Mouse (Mus musculus): ENCODE measurements at regions not wholly inside any gene's neighbourhood (a gene's known extent, or its start where the extent isn't known, plus 50 kb on each side); places are given as distances from the start of the nearest gene placed in this dataset.

DNA sequence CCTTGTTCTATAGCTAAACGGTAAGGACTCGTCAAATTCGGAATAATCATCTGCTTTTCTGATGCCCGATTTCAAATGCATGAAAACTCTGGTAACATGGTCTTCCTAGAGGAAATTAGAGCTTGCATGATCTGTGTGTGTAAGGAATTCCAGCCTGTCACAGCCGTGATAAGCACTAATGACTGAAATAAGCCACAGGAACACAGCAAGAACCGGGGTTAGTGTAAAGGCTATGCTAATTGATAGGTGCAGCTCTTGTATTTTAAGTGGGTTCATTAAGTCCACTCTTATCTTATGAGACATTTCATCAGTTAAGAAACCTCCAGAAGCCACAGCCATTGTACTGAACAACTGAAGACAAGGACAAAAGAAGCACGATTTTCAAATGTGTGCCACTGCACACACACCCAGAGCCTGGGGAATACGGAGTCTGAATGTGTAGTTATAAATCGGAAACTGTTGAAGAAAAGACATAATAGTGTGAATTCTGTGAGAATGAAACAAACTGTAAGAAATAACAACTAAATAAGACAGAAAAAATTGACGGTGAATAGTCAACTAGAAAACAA, 351.5 kb upstream of the Fat3 start:
- H3K4me1 ChIP-seq (replicated peaks; ENCODE audit: control insufficient read depth, insufficient read depth, low read length), result no peaks in the 10 kb centered on the region
- H3K4me2 ChIP-seq (replicated peaks), result no peak overlapping the region
- H3K27ac ChIP-seq, result no peak overlapping the region
- H3K9ac ChIP-seq, result no peak overlapping the region
- no peaks in the 10 kb centered on the region for H3K36me3 ChIP-seq (replicated peaks; ENCODE audit: control insufficient read depth, insufficient read depth)
- H3K27me3 ChIP-seq (ENCODE audit: control insufficient read depth, insufficient read depth, low read length), result no peaks in the 10 kb centered on the region
- H3K4me3 ChIP-seq (replicated peaks; ENCODE audit: low read length), result no peak overlapping the region
- ATAC-seq (ENCODE audit: low FRiP score) (no peak), DNase-seq (ENCODE audit: low spot score) (no peak)
- WGBS, result 76% methylated on average over 10 of the region's 10 CpGs
- H3K9me3 ChIP-seq (ENCODE audit: control insufficient read depth, low read length), result no peaks in the 10 kb centered on the region

DNA sequence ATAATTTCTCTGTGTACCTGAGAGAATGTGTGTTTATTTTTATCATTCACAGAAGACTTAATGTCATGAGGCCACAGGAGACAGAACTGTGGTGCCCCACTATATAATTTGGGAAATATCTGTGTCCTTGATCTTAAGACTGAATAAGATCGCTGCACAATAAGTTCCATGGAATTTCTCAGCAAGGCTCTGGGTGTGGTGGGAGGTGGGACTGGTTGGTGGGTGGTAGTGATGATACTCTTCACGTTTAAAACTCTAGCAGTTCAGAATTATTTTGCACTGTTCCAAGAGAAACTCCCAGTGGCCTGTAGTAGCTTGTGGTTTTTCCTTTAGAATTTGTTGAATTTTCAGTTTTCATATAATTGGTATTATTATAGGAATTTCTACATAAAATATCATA, 307.4 kb upstream of the Fat3 start:
- DNase-seq (ENCODE audit: low spot score), result no peak
- Histone ChIP-seq H3K4me1 (replicated peaks; ENCODE audit: control insufficient read depth, insufficient read depth, low read length) (no peaks in the 10 kb centered on the region), H3K36me3 (replicated peaks; ENCODE audit: control insufficient read depth, insufficient read depth) (no peaks in the 10 kb centered on the region), H3K9ac (no peak overlapping the region), H3K9me3 (ENCODE audit: control insufficient read depth, low read length) (no peaks in the 10 kb centered on the region), H3K4me2 (replicated peaks) (no peak overlapping the region), H3K4me3 (replicated peaks; ENCODE audit: low read length) (no peak overlapping the region), H3K27me3 (ENCODE audit: control insufficient read depth, insufficient read depth, low read length) (no peaks in the 10 kb centered on the region), H3K27ac (no peak overlapping the region)
- ATAC-seq (ENCODE audit: low FRiP score), result no peak
- 83% methylated on average over 2 of the region's 2 CpGs for WGBS

DNA sequence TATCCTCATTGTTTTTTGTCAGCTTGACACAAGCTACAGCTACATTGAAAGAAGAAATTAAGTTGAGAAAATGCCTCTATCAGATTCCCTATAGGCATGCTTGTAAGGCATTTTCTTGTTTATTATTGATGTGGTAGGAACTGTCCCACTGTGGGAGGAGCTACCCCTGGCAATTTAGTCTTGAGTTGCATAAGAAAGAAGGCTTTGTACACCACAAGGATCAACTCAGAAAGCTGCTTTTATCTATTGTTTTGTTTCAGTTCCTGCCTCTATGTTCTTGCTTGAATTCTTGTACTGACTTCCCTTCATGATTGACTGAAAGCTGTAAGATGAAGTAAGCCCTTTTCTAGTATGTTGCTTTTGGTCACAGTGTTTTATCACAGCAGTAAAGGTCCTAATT, 271.8 kb upstream of the Fat3 start:
- Histone ChIP-seq H3K4me1 (replicated peaks; ENCODE audit: control insufficient read depth, insufficient read depth, low read length) (no peaks in the 10 kb centered on the region), H3K27ac (no peak overlapping the region), H3K4me3 (replicated peaks; ENCODE audit: low read length) (no peak overlapping the region), H3K9me3 (ENCODE audit: control insufficient read depth, low read length) (no peaks in the 10 kb centered on the region), H3K9ac (no peak overlapping the region), H3K27me3 (ENCODE audit: control insufficient read depth, insufficient read depth, low read length) (no peaks in the 10 kb centered on the region), H3K36me3 (replicated peaks; ENCODE audit: control insufficient read depth, insufficient read depth) (no peaks in the 10 kb centered on the region), H3K4me2 (replicated peaks) (no peak overlapping the region)
- ATAC-seq (ENCODE audit: low FRiP score) (no peak), DNase-seq (ENCODE audit: low spot score) (no peak)

- no peak for ATAC-seq (ENCODE audit: low FRiP score)
- no peak overlapping the region for H3K4me2 ChIP-seq (replicated peaks)
- H3K27ac ChIP-seq, result no peak overlapping the region
- no peaks in the 10 kb centered on the region for H3K27me3 ChIP-seq (ENCODE audit: control insufficient read depth, insufficient read depth, low read length)
- H3K4me1 ChIP-seq (replicated peaks; ENCODE audit: control insufficient read depth, insufficient read depth, low read length), result no peaks in the 10 kb centered on the region
- H3K9me3 ChIP-seq (ENCODE audit: control insufficient read depth, low read length), result no peaks in the 10 kb centered on the region
- no peak overlapping the region for H3K9ac ChIP-seq
- WGBS, result 93% methylated on average over 2 of the region's 2 CpGs
- no peaks in the 10 kb centered on the region for H3K36me3 ChIP-seq (replicated peaks; ENCODE audit: control insufficient read depth, insufficient read depth)
- no peak overlapping the region for H3K4me3 ChIP-seq (replicated peaks; ENCODE audit: low read length)
- no peak for DNase-seq (ENCODE audit: low spot score)
These were observed 226.6 kb upstream of the Fat3 start for GRCm38 (mm10) chr9:16727653-16728052.

- no peaks in the 10 kb centered on the region for H3K4me1 ChIP-seq (replicated peaks; ENCODE audit: control insufficient read depth, insufficient read depth, low read length)
- no peak overlapping the region for H3K9ac ChIP-seq
- H3K27me3 ChIP-seq (ENCODE audit: control insufficient read depth, insufficient read depth, low read length), result no peaks in the 10 kb centered on the region
- H3K9me3 ChIP-seq (ENCODE audit: control insufficient read depth, low read length), result no peaks in the 10 kb centered on the region
- DNase-seq (ENCODE audit: low spot score) (no peak), ATAC-seq (ENCODE audit: low FRiP score) (no peak)
- no peak overlapping the region for H3K4me2 ChIP-seq (replicated peaks)
- H3K4me3 ChIP-seq (replicated peaks; ENCODE audit: low read length), result no peak overlapping the region
- WGBS, result 91% methylated on average over 3 of the region's 3 CpGs
- H3K27ac ChIP-seq, result no peak overlapping the region
- no peaks in the 10 kb centered on the region for H3K36me3 ChIP-seq (replicated peaks; ENCODE audit: control insufficient read depth, insufficient read depth)
These were observed 201.3 kb upstream of the Fat3 start for GRCm38 (mm10) chr9:16702431-16702830.

GRCm38 (mm10) chr9:16661527-16661926, 160.4 kb upstream of the Fat3 start:
- Histone ChIP-seq H3K9ac (no peak overlapping the region), H3K4me2 (replicated peaks) (no peak overlapping the region), H3K4me3 (replicated peaks; ENCODE audit: low read length) (no peak overlapping the region), H3K9me3 (ENCODE audit: control insufficient read depth, low read length) (no peaks in the 10 kb centered on the region), H3K36me3 (replicated peaks; ENCODE audit: control insufficient read depth, insufficient read depth) (no peaks in the 10 kb centered on the region), H3K4me1 (replicated peaks; ENCODE audit: control insufficient read depth, insufficient read depth, low read length) (no peaks in the 10 kb centered on the region), H3K27ac (no peak overlapping the region), H3K27me3 (ENCODE audit: control insufficient read depth, insufficient read depth, low read length) (no peaks in the 10 kb centered on the region)
- no peak for DNase-seq (ENCODE audit: low spot score)
- WGBS, result 68% methylated on average over 2 of the region's 2 CpGs
- ATAC-seq (ENCODE audit: low FRiP score), result no peak

DNA sequence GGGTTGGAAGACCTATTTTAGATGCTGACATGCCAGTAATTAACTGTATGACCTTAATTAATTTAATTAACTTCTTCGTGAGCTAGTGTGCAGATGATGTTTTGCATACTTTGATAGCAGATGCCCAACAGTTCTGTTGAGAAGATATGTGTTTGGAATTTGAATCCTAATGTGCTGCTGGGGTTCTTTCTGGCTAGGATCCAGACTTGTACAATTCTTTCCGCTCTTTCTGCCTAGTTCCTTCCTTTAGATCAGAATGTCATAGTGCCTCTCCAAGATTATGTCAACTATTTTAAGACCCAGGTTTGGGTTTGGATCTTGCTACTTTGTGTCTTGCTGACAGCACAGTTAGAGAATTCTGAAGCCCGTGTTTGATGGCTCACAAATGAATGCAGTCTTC, 159.9 kb upstream of the Fat3 start:
- H3K4me1 ChIP-seq (replicated peaks; ENCODE audit: control insufficient read depth, insufficient read depth, low read length), result no peaks in the 10 kb centered on the region
- no peak overlapping the region for H3K9ac ChIP-seq
- WGBS, result 49% methylated on average over 3 of the region's 3 CpGs
- DNase-seq (ENCODE audit: low spot score), result no peak
- no peaks in the 10 kb centered on the region for H3K27me3 ChIP-seq (ENCODE audit: control insufficient read depth, insufficient read depth, low read length)
- no peak overlapping the region for H3K4me3 ChIP-seq (replicated peaks; ENCODE audit: low read length)
- H3K9me3 ChIP-seq (ENCODE audit: control insufficient read depth, low read length), result no peaks in the 10 kb centered on the region
- ATAC-seq (ENCODE audit: low FRiP score), result 0 out of 2 replicates have a peak, but pooled peaks have one; percentile 21
- no peak overlapping the region for H3K27ac ChIP-seq
- H3K36me3 ChIP-seq (replicated peaks; ENCODE audit: control insufficient read depth, insufficient read depth), result no peaks in the 10 kb centered on the region
- no peak overlapping the region for H3K4me2 ChIP-seq (replicated peaks)

Measured in hindbrain, embryonic 14.5 days (tissue).